Mouse (Mus musculus): ENCODE results near the gene Asxl1. TPM values are rescaled to one million over a fixed set of nuclear protein-coding genes. Genes with fewer than 3 reads are reported as not detected.

The Asxl1 gene
- polyA plus RNA-seq, 1 experiment from 2014 or later, result 17.0 TPM

- WGBS, result 95% methylated on average over 3 of the region's 3 CpGs
- H3K4me2 ChIP-seq (ENCODE audit: low read length), result no peak overlapping the region
Observed at GRCm38 (mm10) chr2:153332981-153333380, 12.6 kb upstream of the Asxl1 start.

GRCm38 (mm10) chr2:153333822-153334232 lies 11.8 kb upstream of the Asxl1 start:
- no peaks in the 10 kb centered on the region for H3K27me3 ChIP-seq (ENCODE audit: control insufficient read depth, insufficient read depth, low read length)
- H3K9me3 ChIP-seq (ENCODE audit: control insufficient read depth, low read length), result no peaks in the 10 kb centered on the region
- 69% methylated on average over 6 of the region's 6 CpGs for WGBS
- peak; percentile 65; the same call in 1 of the 2 replicates for ATAC-seq (ENCODE audit: insufficient number of reproducible peaks, insufficient read depth, low FRiP score, low read depth)
- H3K27ac ChIP-seq (replicated peaks in 1 of 2; ENCODE audit: control insufficient read depth in 1 of 2, insufficient read depth in 1 of 2, low read depth in 2 of 2, low read length in 2 of 2), result 0 out of 4 replicates have a peak overlapping the region, but pooled peaks of 1 of the 2 experiments have one; percentile 3
- H3K4me3 ChIP-seq (ENCODE audit: control insufficient read depth in 1 of 2, insufficient read depth in 1 of 2, low read depth in 1 of 2, low read length in 2 of 2), result no peak overlapping the region
- no peak overlapping the region for H3K4me2 ChIP-seq (ENCODE audit: low read length)
- peaks cover 39% of the 10 kb centered on the region for H3K36me3 ChIP-seq (ENCODE audit: control insufficient read depth, insufficient read depth, low read length)
- H3K9ac ChIP-seq (ENCODE audit: low read length), result no peak overlapping the region
- H3K4me1 ChIP-seq (ENCODE audit: control insufficient read depth in 2 of 2, insufficient read depth in 2 of 2, low read length in 2 of 2), result peaks cover 5 to 9% of the 10 kb centered on the region in 2 experiments

More at GRCm38 (mm10) chr2:153332981-153333380, 12.6 kb upstream of the Asxl1 start:
- Histone ChIP-seq H3K4me3 (ENCODE audit: control insufficient read depth in 1 of 2, insufficient read depth in 1 of 2, low read depth in 1 of 2, low read length in 2 of 2) (no peak overlapping the region), H3K27ac (replicated peaks in 1 of 2; ENCODE audit: control insufficient read depth in 1 of 2, insufficient read depth in 1 of 2, low read depth in 2 of 2, low read length in 2 of 2) (no peak overlapping the region), H3K4me1 (ENCODE audit: control insufficient read depth in 2 of 2, insufficient read depth in 2 of 2, low read length in 2 of 2) (peaks cover 5 to 9% of the 10 kb centered on the region in 2 experiments), H3K9ac (ENCODE audit: low read length) (no peak overlapping the region), H3K36me3 (ENCODE audit: control insufficient read depth, insufficient read depth, low read length) (peaks cover 47% of the 10 kb centered on the region), H3K27me3 (ENCODE audit: control insufficient read depth, insufficient read depth, low read length) (no peaks in the 10 kb centered on the region), H3K9me3 (ENCODE audit: control insufficient read depth, low read length) (no peaks in the 10 kb centered on the region)
- ATAC-seq (ENCODE audit: insufficient number of reproducible peaks, insufficient read depth, low FRiP score, low read depth), result no peak

- WGBS, result 66% methylated on average over 3 of the region's 3 CpGs
- H3K27ac ChIP-seq (replicated peaks in 1 of 2; ENCODE audit: control insufficient read depth in 1 of 2, insufficient read depth in 1 of 2, low read depth in 2 of 2, low read length in 2 of 2), result no peak overlapping the region
- no peak for ATAC-seq (ENCODE audit: insufficient number of reproducible peaks, insufficient read depth, low FRiP score, low read depth)
Observed at GRCm38 (mm10) chr2:153334281-153334680, 11.3 kb upstream of the Asxl1 start.

GRCm38 (mm10) chr2:153336117-153336516 lies 9.5 kb upstream of the Asxl1 start:
- Histone ChIP-seq H3K9ac (ENCODE audit: low read length) (no peak overlapping the region), H3K27me3 (ENCODE audit: control insufficient read depth, insufficient read depth, low read length) (no peaks in the 10 kb centered on the region), H3K27ac (replicated peaks in 1 of 2; ENCODE audit: control insufficient read depth in 1 of 2, insufficient read depth in 1 of 2, low read depth in 2 of 2, low read length in 2 of 2) (no peak overlapping the region), H3K4me1 (ENCODE audit: control insufficient read depth in 2 of 2, insufficient read depth in 2 of 2, low read length in 2 of 2) (peaks cover 5 to 9% of the 10 kb centered on the region in 2 experiments), H3K36me3 (ENCODE audit: control insufficient read depth, insufficient read depth, low read length) (peaks cover 20% of the 10 kb centered on the region), H3K4me3 (ENCODE audit: control insufficient read depth in 1 of 2, insufficient read depth in 1 of 2, low read depth in 1 of 2, low read length in 2 of 2) (no peak overlapping the region), H3K9me3 (ENCODE audit: control insufficient read depth, low read length) (no peaks in the 10 kb centered on the region), H3K4me2 (ENCODE audit: low read length) (no peak overlapping the region)
- WGBS, result 28% methylated on average over 2 of the region's 2 CpGs
- ATAC-seq (ENCODE audit: insufficient number of reproducible peaks, insufficient read depth, low FRiP score, low read depth), result no peak

More at GRCm38 (mm10) chr2:153334281-153334680, 11.3 kb upstream of the Asxl1 start:
- H3K9ac ChIP-seq (ENCODE audit: low read length), result no peak overlapping the region
- no peaks in the 10 kb centered on the region for H3K27me3 ChIP-seq (ENCODE audit: control insufficient read depth, insufficient read depth, low read length)
- H3K9me3 ChIP-seq (ENCODE audit: control insufficient read depth, low read length), result no peaks in the 10 kb centered on the region
- no peak overlapping the region for H3K4me3 ChIP-seq (ENCODE audit: control insufficient read depth in 1 of 2, insufficient read depth in 1 of 2, low read depth in 1 of 2, low read length in 2 of 2)
- H3K4me1 ChIP-seq (ENCODE audit: control insufficient read depth in 2 of 2, insufficient read depth in 2 of 2, low read length in 2 of 2), result peaks cover 5 to 9% of the 10 kb centered on the region in 2 experiments
- H3K36me3 ChIP-seq (ENCODE audit: control insufficient read depth, insufficient read depth, low read length), result peaks cover 38% of the 10 kb centered on the region
- H3K4me2 ChIP-seq (ENCODE audit: low read length), result no peak overlapping the region

GRCm38 (mm10) chr2:153338361-153339350 lies 7.0 kb upstream of the Asxl1 start:
- no peak overlapping the region for H3K4me2 ChIP-seq (ENCODE audit: low read length)
- H3K27me3 ChIP-seq (ENCODE audit: control insufficient read depth, insufficient read depth, low read length), result no peaks in the 10 kb centered on the region
- H3K4me3 ChIP-seq (ENCODE audit: control insufficient read depth in 1 of 2, insufficient read depth in 1 of 2, low read depth in 1 of 2, low read length in 2 of 2), result no peak overlapping the region
- H3K9ac ChIP-seq (ENCODE audit: low read length), result no peak overlapping the region
- H3K4me1 ChIP-seq (ENCODE audit: control insufficient read depth in 2 of 2, insufficient read depth in 2 of 2, low read length in 2 of 2), result peaks cover 5 to 9% of the 10 kb centered on the region in 2 experiments
- no peaks in the 10 kb centered on the region for H3K9me3 ChIP-seq (ENCODE audit: control insufficient read depth, low read length)
- no peak for ATAC-seq (ENCODE audit: insufficient number of reproducible peaks, insufficient read depth, low FRiP score, low read depth)
- H3K27ac ChIP-seq (replicated peaks in 1 of 2; ENCODE audit: control insufficient read depth in 1 of 2, insufficient read depth in 1 of 2, low read depth in 2 of 2, low read length in 2 of 2), result no peak overlapping the region
- WGBS, result 82% methylated on average over 9 of the region's 9 CpGs
- peaks cover 9% of the 10 kb centered on the region for H3K36me3 ChIP-seq (ENCODE audit: control insufficient read depth, insufficient read depth, low read length)

GRCm38 (mm10) chr2:153342166-153342565 lies 3.5 kb upstream of the Asxl1 start:
- WGBS, result 93% methylated on average over 6 of the region's 6 CpGs
- H3K4me3 ChIP-seq (ENCODE audit: control insufficient read depth in 1 of 2, insufficient read depth in 1 of 2, low read depth in 1 of 2, low read length in 2 of 2), result no peak overlapping the region
- H3K27ac ChIP-seq (replicated peaks in 1 of 2; ENCODE audit: control insufficient read depth in 1 of 2, insufficient read depth in 1 of 2, low read depth in 2 of 2, low read length in 2 of 2), result no peak overlapping the region
- no peak for ATAC-seq (ENCODE audit: insufficient number of reproducible peaks, insufficient read depth, low FRiP score, low read depth)
- no peak overlapping the region for H3K9ac ChIP-seq (ENCODE audit: low read length)
- peaks cover 13% of the 10 kb centered on the region for H3K36me3 ChIP-seq (ENCODE audit: control insufficient read depth, insufficient read depth, low read length)
- H3K4me1 ChIP-seq (ENCODE audit: control insufficient read depth in 2 of 2, insufficient read depth in 2 of 2, low read length in 2 of 2), result peaks cover 7 to 13% of the 10 kb centered on the region in 2 experiments
- H3K9me3 ChIP-seq (ENCODE audit: control insufficient read depth, low read length), result no peaks in the 10 kb centered on the region
- H3K27me3 ChIP-seq (ENCODE audit: control insufficient read depth, insufficient read depth, low read length), result no peaks in the 10 kb centered on the region
- no peak overlapping the region for H3K4me2 ChIP-seq (ENCODE audit: low read length)

- no peak overlapping the region for H3K4me2 ChIP-seq (ENCODE audit: low read length)
- H3K27ac ChIP-seq (replicated peaks in 1 of 2; ENCODE audit: control insufficient read depth in 1 of 2, insufficient read depth in 1 of 2, low read depth in 2 of 2, low read length in 2 of 2), result no peak overlapping the region
- H3K4me1 ChIP-seq (ENCODE audit: control insufficient read depth in 2 of 2, insufficient read depth in 2 of 2, low read length in 2 of 2), result peaks cover 4 to 9% of the 10 kb centered on the region in 2 experiments
- ATAC-seq (ENCODE audit: insufficient number of reproducible peaks, insufficient read depth, low FRiP score, low read depth), result no peak
- no peaks in the 10 kb centered on the region for H3K27me3 ChIP-seq (ENCODE audit: control insufficient read depth, insufficient read depth, low read length)
- peaks cover 13% of the 10 kb centered on the region for H3K36me3 ChIP-seq (ENCODE audit: control insufficient read depth, insufficient read depth, low read length)
- no peak overlapping the region for H3K9ac ChIP-seq (ENCODE audit: low read length)
- no peak overlapping the region for H3K4me3 ChIP-seq (ENCODE audit: control insufficient read depth in 1 of 2, insufficient read depth in 1 of 2, low read depth in 1 of 2, low read length in 2 of 2)
- no peaks in the 10 kb centered on the region for H3K9me3 ChIP-seq (ENCODE audit: control insufficient read depth, low read length)
- WGBS, result 71% methylated on average over 3 of the region's 3 CpGs
Observed at GRCm38 (mm10) chr2:153342602-153343001, 3.0 kb upstream of the Asxl1 start.
